Mouse (Mus musculus): ENCODE measurements around the gene Scrg1. TPM values are rescaled to one million over a fixed set of nuclear protein-coding genes. Genes with fewer than 3 reads are reported as not detected.

The Scrg1 gene
- polyA plus RNA-seq, 1 experiment from 2014 or later, result 1.6 TPM

DNA sequence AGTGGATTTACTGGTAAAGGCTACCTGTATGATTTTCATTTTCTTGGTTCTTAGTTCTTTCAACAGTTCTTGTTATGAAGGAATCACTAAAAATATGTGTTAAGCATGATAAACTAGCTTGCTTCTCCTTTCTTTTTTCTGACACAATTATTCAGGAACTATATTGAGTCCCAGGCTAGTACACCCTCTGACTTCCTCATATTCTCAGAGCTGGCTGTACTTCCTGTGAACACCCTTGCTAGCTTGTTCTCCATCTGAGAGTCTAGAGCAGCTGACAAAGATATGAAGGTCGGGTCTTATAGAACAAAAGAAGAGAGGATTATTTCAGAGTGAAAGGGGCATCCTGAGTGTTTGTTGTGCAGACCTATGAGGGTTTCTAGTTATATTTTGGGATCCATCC is 7.1 kb downstream of the Scrg1 start:
- no peak overlapping the region for H3K27ac ChIP-seq
- H3K4me2 ChIP-seq (replicated peaks), result no peak overlapping the region
- no peaks in the 10 kb centered on the region for H3K36me3 ChIP-seq
- no peak for ATAC-seq (ENCODE audit: low FRiP score)
- no peak overlapping the region for H3K9ac ChIP-seq
- H3K4me1 ChIP-seq, result no peaks in the 10 kb centered on the region
- no peaks in the 10 kb centered on the region for H3K27me3 ChIP-seq
- no peak overlapping the region for H3K4me3 ChIP-seq
- 51% methylated on average over 1 of the region's 1 CpGs for WGBS
- no peaks in the 10 kb centered on the region for H3K9me3 ChIP-seq (replicated peaks)

GRCm38 (mm10) chr8:57463757-57464156 is 8.0 kb downstream of the Scrg1 start:
- Histone ChIP-seq H3K4me2 (replicated peaks) (no peak overlapping the region), H3K4me3 (no peak overlapping the region), H3K9ac (no peak overlapping the region), H3K9me3 (replicated peaks) (no peaks in the 10 kb centered on the region), H3K4me1 (no peaks in the 10 kb centered on the region), H3K27ac (no peak overlapping the region), H3K27me3 (no peaks in the 10 kb centered on the region), H3K36me3 (no peaks in the 10 kb centered on the region)
- WGBS, result 88% methylated on average over 3 of the region's 3 CpGs
- ATAC-seq (ENCODE audit: low FRiP score), result no peak

GRCm38 (mm10) chr8:57468624-57469023 is 12.9 kb downstream of the Scrg1 start:
- Histone ChIP-seq H3K4me1 (no peaks in the 10 kb centered on the region), H3K4me2 (replicated peaks) (no peak overlapping the region), H3K27me3 (no peaks in the 10 kb centered on the region), H3K4me3 (no peak overlapping the region), H3K9me3 (replicated peaks) (no peaks in the 10 kb centered on the region), H3K36me3 (no peaks in the 10 kb centered on the region), H3K9ac (no peak overlapping the region), H3K27ac (no peak overlapping the region)
- WGBS, result 70% methylated on average over 5 of the region's 5 CpGs
- no peak for ATAC-seq (ENCODE audit: low FRiP score)

DNA sequence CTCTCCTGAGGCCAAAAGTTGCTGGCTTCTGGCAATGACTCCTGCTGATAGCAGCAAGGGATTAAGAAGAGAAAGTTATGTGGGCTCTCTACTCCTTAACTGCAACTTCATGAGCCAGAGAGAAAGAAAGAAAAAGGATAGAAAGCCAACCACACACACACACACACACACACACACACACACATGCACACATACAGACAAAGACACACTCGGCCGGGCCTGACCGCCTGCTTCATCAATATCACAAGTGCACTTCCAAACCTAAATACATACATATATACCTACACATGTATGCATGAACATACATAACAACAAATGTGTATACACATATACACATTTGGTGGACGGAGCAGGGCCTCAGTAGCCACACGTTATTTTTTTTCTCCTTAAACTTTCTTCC is 15.1 kb downstream of the Scrg1 start:
- H3K27ac ChIP-seq, result no peak overlapping the region
- no peaks in the 10 kb centered on the region for H3K9me3 ChIP-seq (replicated peaks)
- no peaks in the 10 kb centered on the region for H3K4me1 ChIP-seq
- 92% methylated on average over 5 of the region's 5 CpGs for WGBS
- H3K9ac ChIP-seq, result no peak overlapping the region
- H3K4me3 ChIP-seq, result no peak overlapping the region
- no peaks in the 10 kb centered on the region for H3K27me3 ChIP-seq
- no peak for ATAC-seq (ENCODE audit: low FRiP score)
- no peaks in the 10 kb centered on the region for H3K36me3 ChIP-seq
- H3K4me2 ChIP-seq (replicated peaks), result no peak overlapping the region

- H3K36me3 ChIP-seq, result no peaks in the 10 kb centered on the region
- no peak overlapping the region for H3K27ac ChIP-seq
- no peaks in the 10 kb centered on the region for H3K27me3 ChIP-seq
- H3K9ac ChIP-seq, result no peak overlapping the region
- 83% methylated on average over 6 of the region's 6 CpGs for WGBS
- H3K9me3 ChIP-seq (replicated peaks), result no peaks in the 10 kb centered on the region
- H3K4me1 ChIP-seq, result no peaks in the 10 kb centered on the region
- H3K4me2 ChIP-seq (replicated peaks), result no peak overlapping the region
- ATAC-seq (ENCODE audit: low FRiP score), result no peak
- no peak overlapping the region for H3K4me3 ChIP-seq
Observed at GRCm38 (mm10) chr8:57473751-57474150, 18.0 kb downstream of the Scrg1 start.

- no peak for ATAC-seq (ENCODE audit: low FRiP score)
- Histone ChIP-seq H3K27ac (no peak overlapping the region), H3K9ac (no peak overlapping the region), H3K9me3 (replicated peaks) (no peaks in the 10 kb centered on the region), H3K4me1 (no peaks in the 10 kb centered on the region), H3K36me3 (peaks cover 11% of the 10 kb centered on the region), H3K4me3 (no peak overlapping the region), H3K27me3 (no peaks in the 10 kb centered on the region), H3K4me2 (replicated peaks) (no peak overlapping the region)
- 86% methylated on average over 3 of the region's 3 CpGs for WGBS
Observed at GRCm38 (mm10) chr8:57478406-57478805, 22.7 kb downstream of the Scrg1 start.

- Histone ChIP-seq H3K4me3 (no peak overlapping the region), H3K9me3 (replicated peaks) (no peaks in the 10 kb centered on the region), H3K27me3 (no peaks in the 10 kb centered on the region), H3K4me1 (no peaks in the 10 kb centered on the region), H3K4me2 (replicated peaks) (no peak overlapping the region), H3K27ac (no peak overlapping the region), H3K36me3 (peaks cover 11% of the 10 kb centered on the region), H3K9ac (no peak overlapping the region)
- ATAC-seq (ENCODE audit: low FRiP score), result no peak
- 92% methylated on average over 8 of the region's 8 CpGs for WGBS
Observed at GRCm38 (mm10) chr8:57479700-57480099, 24.0 kb downstream of the Scrg1 start.

DNA sequence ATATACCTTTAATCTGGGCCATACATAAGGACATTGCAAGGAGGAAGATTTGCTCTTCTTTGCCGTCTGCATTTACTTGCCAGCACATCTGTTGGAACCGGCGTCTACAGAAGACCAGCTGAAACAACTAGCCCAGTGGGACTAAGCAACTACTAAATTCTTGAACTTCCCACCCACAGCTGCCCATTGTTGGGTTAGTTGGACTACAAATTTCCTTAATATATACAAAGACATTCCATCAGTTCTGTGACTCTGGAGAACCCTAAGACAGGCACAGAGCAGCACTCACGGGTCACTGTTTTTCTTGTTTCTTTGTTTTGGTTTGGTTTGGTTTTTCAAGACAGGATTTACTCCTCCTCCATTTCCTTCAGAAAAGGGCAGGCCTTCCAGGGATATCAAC is 24.9 kb downstream of the Scrg1 start:
- H3K4me2 ChIP-seq (replicated peaks), result no peak overlapping the region
- H3K4me1 ChIP-seq, result peaks cover 5% of the 10 kb centered on the region
- H3K9ac ChIP-seq, result no peak overlapping the region
- WGBS, result 78% methylated on average over 4 of the region's 4 CpGs
- ATAC-seq (ENCODE audit: low FRiP score), result no peak
- no peaks in the 10 kb centered on the region for H3K9me3 ChIP-seq (replicated peaks)
- H3K27ac ChIP-seq, result no peak overlapping the region
- H3K4me3 ChIP-seq, result no peak overlapping the region
- peaks cover 11% of the 10 kb centered on the region for H3K36me3 ChIP-seq
- H3K27me3 ChIP-seq, result no peaks in the 10 kb centered on the region

DNA sequence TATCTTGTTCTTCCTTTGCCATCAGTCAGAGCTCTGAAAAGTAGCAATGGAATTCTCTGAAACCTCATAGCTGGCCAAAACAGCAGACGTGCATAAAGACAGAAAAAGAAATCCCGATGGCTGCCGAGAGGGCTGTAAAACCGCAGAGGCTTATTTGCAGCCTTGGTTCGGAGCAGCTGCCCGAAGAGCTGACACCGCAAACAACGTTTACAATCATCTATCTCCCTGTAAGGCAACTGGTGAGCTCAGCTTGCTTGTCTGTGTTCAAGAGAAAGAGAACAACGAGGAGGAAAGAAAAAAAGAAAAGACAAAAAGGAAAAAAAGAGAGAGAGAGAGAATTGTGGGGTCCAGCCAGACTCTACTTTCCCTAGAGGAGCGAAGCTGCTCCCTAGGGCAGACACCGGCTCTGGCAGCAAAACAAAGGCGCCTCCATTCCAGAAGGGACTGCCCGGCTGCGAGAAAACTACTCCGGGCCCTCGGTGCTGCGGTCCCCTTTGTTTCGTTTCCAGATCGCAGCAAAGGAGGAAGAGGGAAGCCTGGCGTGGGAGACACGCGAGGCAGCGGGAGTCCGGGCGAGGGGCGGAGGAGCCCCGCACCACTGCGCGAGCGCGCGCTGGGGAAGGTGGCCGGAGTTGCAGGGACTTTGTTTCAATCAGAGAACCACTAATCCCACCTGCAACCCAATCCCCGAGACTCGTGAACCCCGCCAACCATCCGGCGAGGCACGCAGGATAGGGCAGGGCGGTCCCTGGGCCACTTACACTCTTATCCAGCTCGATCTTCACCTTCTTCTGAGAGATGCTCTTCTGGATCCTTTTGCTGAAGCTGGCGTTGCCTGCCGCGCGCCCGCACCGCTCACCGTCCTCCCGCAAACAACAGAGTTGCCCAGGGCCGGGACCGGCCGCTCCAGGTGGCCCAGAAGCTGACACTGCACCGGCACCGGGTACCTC is 31.0 kb downstream of the Scrg1 start:
- Histone ChIP-seq H3K4me3 (peak overlapping the region; percentile 97), H3K36me3 (peaks cover 10% of the 10 kb centered on the region), H3K9me3 (replicated peaks) (no peaks in the 10 kb centered on the region), H3K4me1 (peaks cover 7% of the 10 kb centered on the region), H3K27ac (peak overlapping the region; percentile 99), H3K9ac (peak overlapping the region; percentile 97), H3K27me3 (no peaks in the 10 kb centered on the region), H3K4me2 (replicated peaks) (peak overlapping the region; percentile 70)
- peak; percentile 77 for ATAC-seq (ENCODE audit: low FRiP score)
- under 1% methylated on average over 54 of the region's 54 CpGs for WGBS

DNA sequence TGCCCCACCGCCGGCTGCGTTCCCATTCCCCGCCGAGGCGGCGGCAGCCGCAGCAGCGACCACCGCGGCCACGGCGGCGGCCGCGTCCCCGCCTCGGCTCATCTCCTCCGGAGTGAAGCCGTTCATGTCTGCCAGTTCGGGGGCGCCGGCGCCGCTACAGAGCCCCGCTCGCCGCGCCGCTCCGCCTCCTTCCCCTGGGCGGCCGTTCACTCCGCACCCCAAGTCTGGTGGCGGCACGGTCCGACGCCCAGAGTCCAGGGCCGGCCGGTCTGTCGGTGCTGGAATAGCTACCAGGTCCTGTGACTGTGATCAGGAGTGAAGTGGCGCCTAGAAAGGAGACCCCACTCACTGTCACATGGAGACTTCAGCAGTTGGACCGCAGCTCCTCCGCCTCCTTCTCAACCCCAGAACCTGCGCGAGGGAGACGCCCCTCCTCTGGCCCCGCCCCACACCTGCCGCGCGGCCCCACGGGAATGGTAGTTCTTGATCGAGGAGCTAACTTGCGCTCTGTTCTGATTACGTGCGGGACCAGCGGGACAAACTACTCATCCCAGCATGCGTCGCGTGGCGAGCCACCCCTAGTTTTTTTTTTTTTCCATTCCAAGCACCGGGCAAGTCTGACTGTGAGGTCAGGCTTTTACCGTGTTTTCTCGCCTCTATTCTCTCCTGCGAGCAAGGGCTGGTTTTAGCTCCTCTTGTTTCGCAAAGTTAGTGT is 31.9 kb downstream of the Scrg1 start, which contains the start of gene Sap30:
Gene Sap30, minus strand, starts transcription at position 420 of the 715 bp plus-strand sequence.
- Histone ChIP-seq H3K27ac (peak within 1 kb of the TSS; percentile 99), H3K27me3 (no peaks in the 10 kb centered on the region), H3K4me1 (peaks cover 7% of the 10 kb centered on the region), H3K4me3 (peak within 1 kb of the TSS; percentile 97), H3K9ac (peak within 1 kb of the TSS; percentile 97), H3K4me2 (replicated peaks) (peak within 1 kb of the TSS; percentile 70), H3K9me3 (replicated peaks) (no peaks in the 10 kb centered on the region), H3K36me3 (peaks cover 3% of the 10 kb centered on the region; the same call in 1 of the 2 replicates)
- under 1% methylated on average over 65 of the region's 66 CpGs for WGBS
- ATAC-seq (ENCODE audit: low FRiP score), result peak; percentile 96

GRCm38 (mm10) chr8:57488312-57488765 is 32.6 kb downstream of the Scrg1 start:
- Histone ChIP-seq H3K9ac (peak overlapping the region; percentile 65), H3K9me3 (replicated peaks) (no peaks in the 10 kb centered on the region), H3K36me3 (no peaks in the 10 kb centered on the region), H3K27me3 (no peaks in the 10 kb centered on the region), H3K4me2 (replicated peaks) (peak overlapping the region; percentile 70), H3K4me1 (peaks cover 7% of the 10 kb centered on the region), H3K4me3 (peak overlapping the region; percentile 97), H3K27ac (peak overlapping the region; percentile 99)
- WGBS, result under 1% methylated on average over 25 of the region's 25 CpGs
- ATAC-seq (ENCODE audit: low FRiP score), result peak; percentile 44

DNA sequence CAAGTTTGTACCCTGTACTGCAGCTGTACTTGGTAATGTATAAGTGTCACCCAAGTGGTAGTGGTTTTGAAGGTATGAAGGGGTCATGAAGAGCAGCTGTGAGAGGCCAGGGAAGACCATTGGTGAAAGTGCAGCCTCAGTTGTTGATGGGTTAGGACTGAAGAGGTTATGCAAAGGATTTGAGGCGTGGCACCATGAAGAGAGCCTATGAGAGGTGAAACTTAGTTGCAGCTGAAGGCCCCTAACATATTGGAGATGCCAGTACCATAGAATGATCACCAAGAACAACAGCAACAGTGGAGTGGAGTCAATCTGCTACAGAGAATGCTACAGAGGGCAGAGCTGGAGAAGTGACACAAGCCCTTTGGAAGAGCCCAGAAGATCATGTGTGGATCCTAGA is 33.6 kb downstream of the Scrg1 start:
- H3K36me3 ChIP-seq, result no peaks in the 10 kb centered on the region
- peaks cover 7% of the 10 kb centered on the region for H3K4me1 ChIP-seq
- H3K4me3 ChIP-seq, result no peak overlapping the region
- no peak overlapping the region for H3K4me2 ChIP-seq (replicated peaks)
- no peak overlapping the region for H3K9ac ChIP-seq
- WGBS, result 94% methylated on average over 1 of the region's 1 CpGs
- H3K9me3 ChIP-seq (replicated peaks), result no peaks in the 10 kb centered on the region
- ATAC-seq (ENCODE audit: low FRiP score), result no peak
- no peaks in the 10 kb centered on the region for H3K27me3 ChIP-seq
- no peak overlapping the region for H3K27ac ChIP-seq

Measured in hindbrain, embryonic 12.5 days (tissue).